ENCODE assay signal across 8 mouse cellular contexts in genomic region chrX:18163917-18164624, GRCm38 (mm10). TPM values are rescaled to one million over a fixed set of nuclear protein-coding genes. Genes with fewer than 3 reads are reported as not detected.
A peak's percentile ranks its signal among the peaks of the same experiment; 100 is the strongest.
DNase-seq lines count a peak whose midpoint lies in the region; ATAC-seq lines count a peak whose summit lies in the region.

No protein-coding gene starts in this region.

- peak overlapping the region; percentile 48 for H3K4me2 ChIP-seq in embryonic facial prominence, embryonic 15.5 days (replicated peaks)
- H3K4me2 ChIP-seq in hindbrain, embryonic 11.5 days (replicated peaks; ENCODE audit: low read depth, low read length) = peak overlapping the region; percentile 49
- H3K4me2 ChIP-seq in limb, embryonic 11.5 days (ENCODE audit: low read depth, severe bottlenecking) = peak overlapping the region; percentile 44
- H3K4me2 ChIP-seq in stomach, embryonic 15.5 days = peak overlapping the region; percentile 50

- peak overlapping the region; percentile 98 for H3K27ac ChIP-seq in embryonic facial prominence, embryonic 15.5 days (replicated peaks)
- H3K27ac ChIP-seq in hindbrain, embryonic 11.5 days (ENCODE audit: low read depth, low read length) = peak overlapping the region; percentile 94
- H3K27ac ChIP-seq in limb, embryonic 11.5 days (replicated peaks; ENCODE audit: low read depth, low read length) = peak overlapping the region; percentile 94
- H3K27ac ChIP-seq in midbrain, embryonic 10.5 days (replicated peaks) = peak overlapping the region; percentile 96
- H3K27ac ChIP-seq in stomach, embryonic 15.5 days = peak overlapping the region; percentile 98

- H3K9me3 ChIP-seq in embryonic facial prominence, embryonic 15.5 days (replicated peaks) = no peaks in the 10 kb centered on the region
- H3K9me3 ChIP-seq in hindbrain, embryonic 11.5 days (ENCODE audit: control insufficient read depth, low read length) = no peaks in the 10 kb centered on the region
- no peaks in the 10 kb centered on the region for H3K9me3 ChIP-seq in limb, embryonic 11.5 days (ENCODE audit: control insufficient read depth, low read length)
- H3K9me3 ChIP-seq in midbrain, embryonic 10.5 days (replicated peaks) = no peaks in the 10 kb centered on the region
- H3K9me3 ChIP-seq in stomach, embryonic 15.5 days = no peaks in the 10 kb centered on the region

- H3K4me1 ChIP-seq in embryonic facial prominence, embryonic 15.5 days = no peaks in the 10 kb centered on the region
- H3K4me1 ChIP-seq in hindbrain, embryonic 11.5 days (replicated peaks; ENCODE audit: control insufficient read depth, insufficient read depth, low read length) = no peaks in the 10 kb centered on the region
- no peaks in the 10 kb centered on the region for H3K4me1 ChIP-seq in limb, embryonic 11.5 days (ENCODE audit: control insufficient read depth, insufficient read depth, low read length)
- peaks cover 3% of the 10 kb centered on the region; the same call in 1 of the 2 replicates for H3K4me1 ChIP-seq in midbrain, embryonic 10.5 days
- no peaks in the 10 kb centered on the region for H3K4me1 ChIP-seq in stomach, embryonic 15.5 days

- DNase-seq in adrenal gland, adult (ENCODE audit: inconsistent age in 2 of 2, low spot score in 1 of 2) = peak; percentile 25 to 85
- DNase-seq in adrenal gland, postnatal 4 days (ENCODE audit: low spot score in 2 of 2) = no peak
- peak; percentile 77 for DNase-seq in adipocyte (ENCODE audit: low spot score)
- DNase-seq in hindbrain, embryonic 11.5 days (ENCODE audit: low spot score) = peak; percentile 40
- peak; percentile 38 for DNase-seq in limb, embryonic 11.5 days (ENCODE audit: low spot score)
- DNase-seq in midbrain, embryonic 10.5 days (ENCODE audit: low spot score) = peak; percentile 30

- ATAC-seq in embryonic facial prominence, embryonic 15.5 days (ENCODE audit: insufficient number of reproducible peaks, low FRiP score, low TSS enrichment, low read depth) = no peak
- no peak for ATAC-seq in hindbrain, embryonic 11.5 days (ENCODE audit: low FRiP score)
- no peak for ATAC-seq in limb, embryonic 11.5 days (ENCODE audit: insufficient number of reproducible peaks, low FRiP score, low TSS enrichment, low read depth)
- no peak for ATAC-seq in stomach, embryonic 15.5 days (ENCODE audit: insufficient read depth, low FRiP score, low read depth)

- H3K4me3 ChIP-seq in embryonic facial prominence, embryonic 15.5 days (replicated peaks) = peak overlapping the region; percentile 77
- H3K4me3 ChIP-seq in hindbrain, embryonic 11.5 days (ENCODE audit: low read depth, low read length) = peak overlapping the region; percentile 87
- H3K4me3 ChIP-seq in limb, embryonic 11.5 days (ENCODE audit: low read depth, low read length) = peak overlapping the region; percentile 78
- H3K4me3 ChIP-seq in midbrain, embryonic 10.5 days = peak overlapping the region; percentile 87
- H3K4me3 ChIP-seq in stomach, embryonic 15.5 days (replicated peaks) = peak overlapping the region; percentile 79

- under 1% methylated on average over 10 of the region's 10 CpGs for WGBS in embryonic facial prominence, embryonic 15.5 days
- WGBS in hindbrain, embryonic 11.5 days = 2% methylated on average over 10 of the region's 10 CpGs
- 4% methylated on average over 10 of the region's 10 CpGs for WGBS in limb, embryonic 11.5 days
- WGBS in midbrain, embryonic 10.5 days = 3% methylated on average over 10 of the region's 10 CpGs
- 3% methylated on average over 10 of the region's 10 CpGs for WGBS in stomach, embryonic 15.5 days

- H3K36me3 ChIP-seq in embryonic facial prominence, embryonic 15.5 days = no peaks in the 10 kb centered on the region
- H3K36me3 ChIP-seq in hindbrain, embryonic 11.5 days (ENCODE audit: control insufficient read depth, insufficient read depth, low read length) = no peaks in the 10 kb centered on the region
- H3K36me3 ChIP-seq in limb, embryonic 11.5 days (ENCODE audit: control insufficient read depth, insufficient read depth, low read length) = no peaks in the 10 kb centered on the region
- H3K36me3 ChIP-seq in midbrain, embryonic 10.5 days = peaks cover 9% of the 10 kb centered on the region; the same call in 1 of the 2 replicates
- H3K36me3 ChIP-seq in stomach, embryonic 15.5 days = no peaks in the 10 kb centered on the region

- H3K27me3 ChIP-seq in embryonic facial prominence, embryonic 15.5 days = no peaks in the 10 kb centered on the region
- no peaks in the 10 kb centered on the region for H3K27me3 ChIP-seq in hindbrain, embryonic 11.5 days (ENCODE audit: control insufficient read depth, insufficient read depth, low read length)
- no peaks in the 10 kb centered on the region for H3K27me3 ChIP-seq in limb, embryonic 11.5 days (ENCODE audit: control insufficient read depth, insufficient read depth, low read length)
- no peaks in the 10 kb centered on the region for H3K27me3 ChIP-seq in midbrain, embryonic 10.5 days (ENCODE audit: low read depth, poor library complexity, severe bottlenecking)
- H3K27me3 ChIP-seq in stomach, embryonic 15.5 days (replicated peaks) = no peaks in the 10 kb centered on the region

- H3K9ac ChIP-seq in embryonic facial prominence, embryonic 15.5 days = peak overlapping the region; percentile 79
- H3K9ac ChIP-seq in hindbrain, embryonic 11.5 days (ENCODE audit: low read depth, low read length) = peak overlapping the region; percentile 92
- peak overlapping the region; percentile 90 for H3K9ac ChIP-seq in limb, embryonic 11.5 days (ENCODE audit: low read length)
- H3K9ac ChIP-seq in stomach, embryonic 15.5 days = peak overlapping the region; percentile 91

RNA-seq across cellular contexts. Expression of gene Kdm6a, which starts 1.7 kb away (rescaled TPM):
- 10 to 100 TPM; 60.1 to 96.8 TPM for total RNA-seq in adrenal gland, postnatal 4 days (2021)
- polyA plus RNA-seq in embryonic facial prominence, embryonic 15.5 days (2015; fragmentation: Nextera tagmentation; extraction: Ambion mirVana) = 22.4 and 22.6 TPM in 2 replicates
- polyA plus RNA-seq in hindbrain, embryonic 11.5 days (2014; fragmentation: Nextera tagmentation; extraction: Ambion mirVana) = 35.3 and 36.2 TPM in 2 replicates
- 31.4 and 39.7 TPM in 2 replicates for polyA plus RNA-seq in limb, embryonic 11.5 days (2014; fragmentation: Nextera tagmentation; extraction: Ambion mirVana)
- 30.3 and 33.9 TPM in 2 replicates for polyA plus RNA-seq in midbrain, embryonic 10.5 days (2016; fragmentation: Nextera tagmentation; extraction: Ambion mirVana)
- polyA plus RNA-seq in stomach, embryonic 15.5 days (2015; fragmentation: Nextera tagmentation; extraction: Ambion mirVana) = 19.6 and 21.2 TPM in 2 replicates

RNA-seq across cellular contexts. Expression of gene Dusp21, which starts 18.4 kb away (rescaled TPM):
- total RNA-seq in adrenal gland, postnatal 4 days (2021) = not detected
- polyA plus RNA-seq in embryonic facial prominence, embryonic 15.5 days (2015; fragmentation: Nextera tagmentation; extraction: Ambion mirVana) = not detected in 2 replicates
- polyA plus RNA-seq in hindbrain, embryonic 11.5 days (2014; fragmentation: Nextera tagmentation; extraction: Ambion mirVana) = not detected in 2 replicates
- not detected in 2 replicates for polyA plus RNA-seq in limb, embryonic 11.5 days (2014; fragmentation: Nextera tagmentation; extraction: Ambion mirVana)
- not detected in 2 replicates for polyA plus RNA-seq in midbrain, embryonic 10.5 days (2016; fragmentation: Nextera tagmentation; extraction: Ambion mirVana)
- polyA plus RNA-seq in stomach, embryonic 15.5 days (2015; fragmentation: Nextera tagmentation; extraction: Ambion mirVana) = not detected in 2 replicates

Comparison
In these comparisons a context has a peak if more than half of its experiments do, and no peak if none do; other contexts are left out.
1. DNase-seq: peak in adrenal gland, adult (2 of 2), adipocyte (single experiment), hindbrain, embryonic 11.5 days (single experiment), limb, embryonic 11.5 days (single experiment) and midbrain, embryonic 10.5 days (single experiment); none in adrenal gland, postnatal 4 days (0 of 2).
2. Peak in every context shown above with its lines, with median percentiles within 50 percentile points of each other: H3K27ac ChIP-seq, H3K4me2 ChIP-seq, H3K4me3 ChIP-seq and H3K9ac ChIP-seq.